Mouse (Mus musculus) ES-Bruce4 (cell line): ENCODE results near the gene Gbx1.

Experiments
- CTCF ChIP-seq: IDR thresholded peaks from one replicate; pipeline ENCODE4 v1.8.1; 2011; ENCODE audit warnings: low read depth, low read length
- POLR2A ChIP-seq: IDR thresholded peaks from one replicate; pipeline ENCODE4 v1.8.1; 2011; ENCODE audit warnings: low read length; ENCODE audit not compliant: insufficient read depth

DNA sequence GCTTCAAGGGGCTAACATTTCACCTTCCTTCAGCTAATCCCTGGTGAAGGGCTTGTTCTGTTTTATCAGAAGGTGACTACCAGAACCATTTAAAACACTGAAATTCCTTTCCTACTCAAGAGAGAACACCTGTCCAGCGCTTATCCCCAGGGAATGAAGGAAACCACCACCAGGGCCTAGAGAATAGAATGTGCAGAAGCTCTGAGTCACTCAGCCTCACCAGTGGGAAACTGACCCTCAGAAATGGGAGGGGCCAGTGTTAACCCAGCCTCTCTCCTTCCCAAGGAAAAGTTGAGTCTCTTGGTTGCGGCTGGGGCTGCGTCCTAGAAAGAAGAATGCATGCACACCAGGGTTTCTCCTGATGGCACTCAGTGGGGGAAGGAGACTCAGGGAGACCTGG lies 71.9 kb downstream of the Gbx1 start:
- TF ChIP-seq CTCF (no peak), POLR2A (no peak)
